Mouse (Mus musculus) bone marrow macrophage, adult 2 months (primary cell): ENCODE data around the gene Ntf3. TPM values are rescaled to one million over a fixed set of nuclear protein-coding genes. Genes with fewer than 3 reads are reported as not detected.

ENCODE experiments used
- H3K27ac ChIP-seq: 2 replicates; pipeline ENCODE4 v1.5.1; 2012; ENCODE audit warnings: low read depth, low read length; ENCODE audit not compliant: insufficient read depth
- H3K4me1 ChIP-seq: 2 replicates; pipeline ENCODE4 v1.6.1; 2012; ENCODE audit warnings: low read length; ENCODE audit not compliant: control insufficient read depth, insufficient read depth
- H3K4me3 ChIP-seq: 2 replicates; pipeline ENCODE4 v1.5.1; 2012; ENCODE audit warnings: mild to moderate bottlenecking, low read length, moderate library complexity; ENCODE audit not compliant: insufficient read depth
- CTCF ChIP-seq: IDR thresholded peaks from 2 replicates; pipeline ENCODE4 v1.5.1; 2012; ENCODE audit warnings: low read depth, mild to moderate bottlenecking, low read length, moderate library complexity
- POLR2A ChIP-seq: IDR thresholded peaks from 2 replicates; pipeline ENCODE4 v1.6.1; 2012; ENCODE audit warnings: mild to moderate bottlenecking, low read depth, low read length, borderline replicate concordance
- polyA plus RNA-seq: library from polyadenylated mRNA; stranded (reverse); fragments of >200 nt; gene quantifications from 2 replicates; pipeline ENCODE4 v1.2.4, GENCODE M21; 2012; ENCODE audit not compliant: missing spikeins, insufficient read depth, insufficient read length

Ntf3 gene
- polyA plus RNA-seq, 1 experiment, result not detected

- Histone ChIP-seq H3K27ac (no peak overlapping the region), H3K4me3 (no peak overlapping the region), H3K4me1 (no peaks in the 10 kb centered on the region)
- TF ChIP-seq CTCF (no peak), POLR2A (no peak)
These were observed 25.2 kb downstream of the Ntf3 start for GRCm38 (mm10) chr6:126141472-126141871.

GRCm38 (mm10) chr6:126140961-126141360 lies 25.7 kb downstream of the Ntf3 start:
- H3K4me3 ChIP-seq, result no peak overlapping the region

GRCm38 (mm10) chr6:126140416-126140815 lies 26.3 kb downstream of the Ntf3 start:
- TF ChIP-seq CTCF (no peak), POLR2A (no peak)
- H3K4me1 ChIP-seq, result no peaks in the 10 kb centered on the region
- no peak overlapping the region for H3K4me3 ChIP-seq
- no peak overlapping the region for H3K27ac ChIP-seq

More at GRCm38 (mm10) chr6:126140961-126141360, 25.7 kb downstream of the Ntf3 start:
- no peak overlapping the region for H3K27ac ChIP-seq
- no peak for TF ChIP-seq POLR2A
- no peaks in the 10 kb centered on the region for H3K4me1 ChIP-seq

GRCm38 (mm10) chr6:126134155-126134906 lies 32.4 kb downstream of the Ntf3 start:
- no peak overlapping the region for H3K4me3 ChIP-seq
- no peaks in the 10 kb centered on the region for H3K4me1 ChIP-seq
- H3K27ac ChIP-seq, result no peak overlapping the region
- TF ChIP-seq POLR2A, result no peak
- no peak for TF ChIP-seq CTCF

- no peaks in the 10 kb centered on the region for H3K4me1 ChIP-seq
- TF ChIP-seq CTCF (no peak), POLR2A (no peak)
- H3K27ac ChIP-seq, result no peak overlapping the region
- H3K4me3 ChIP-seq, result no peak overlapping the region
These were observed 38.5 kb downstream of the Ntf3 start for GRCm38 (mm10) chr6:126128238-126128637.

GRCm38 (mm10) chr6:126118247-126118646 lies 48.5 kb downstream of the Ntf3 start:
- H3K4me3 ChIP-seq, result no peak overlapping the region
- H3K4me1 ChIP-seq, result no peaks in the 10 kb centered on the region
- TF ChIP-seq POLR2A (no peak), CTCF (no peak)
- H3K27ac ChIP-seq, result no peak overlapping the region

GRCm38 (mm10) chr6:126117191-126117590 lies 49.5 kb downstream of the Ntf3 start:
- no peak overlapping the region for H3K27ac ChIP-seq
- no peak for TF ChIP-seq CTCF
- TF ChIP-seq POLR2A, result no peak
- no peaks in the 10 kb centered on the region for H3K4me1 ChIP-seq
- H3K4me3 ChIP-seq, result no peak overlapping the region

GRCm38 (mm10) chr6:126114934-126115633 lies 51.6 kb downstream of the Ntf3 start:
- Histone ChIP-seq H3K4me1 (no peaks in the 10 kb centered on the region), H3K27ac (no peak overlapping the region), H3K4me3 (no peak overlapping the region)
- no peak for TF ChIP-seq CTCF
- TF ChIP-seq POLR2A, result no peak

- Histone ChIP-seq H3K4me1 (no peaks in the 10 kb centered on the region), H3K4me3 (no peak overlapping the region), H3K27ac (no peak overlapping the region)
- no peak for TF ChIP-seq POLR2A
- TF ChIP-seq CTCF, result no peak
These were observed 55.5 kb downstream of the Ntf3 start for GRCm38 (mm10) chr6:126110892-126111835.

- Histone ChIP-seq H3K4me1 (no peaks in the 10 kb centered on the region), H3K27ac (no peak overlapping the region), H3K4me3 (no peak overlapping the region)
- no peak for TF ChIP-seq POLR2A
- TF ChIP-seq CTCF, result no peak
These were observed 57.5 kb downstream of the Ntf3 start for GRCm38 (mm10) chr6:126109184-126109583.
